7 mouse cellular contexts compared by ENCODE assay signal in genomic region chr1:157412454-157413369, GRCm38 (mm10). TPM values are rescaled to one million over a fixed set of nuclear protein-coding genes. Genes with fewer than 3 reads are reported as not detected.
DNase-seq lines count a peak whose midpoint lies in the region; ATAC-seq lines count a peak whose summit lies in the region.

Gene Rasal2, minus strand, starts transcription at chr1:157412595.

- H3K4me2 ChIP-seq in embryonic facial prominence, embryonic 12.5 days (replicated peaks), result peak within 1 kb of the TSS; percentile 85
- H3K4me2 ChIP-seq in limb, embryonic 11.5 days (ENCODE audit: low read depth, severe bottlenecking), result peak within 1 kb of the TSS; percentile 81
- peak within 1 kb of the TSS; percentile 79 for H3K4me2 ChIP-seq in midbrain, embryonic 14.5 days (ENCODE audit: low read length)

- H3K9ac ChIP-seq in embryonic facial prominence, embryonic 12.5 days, result peak within 1 kb of the TSS; percentile 88
- peak within 1 kb of the TSS; percentile 75 for H3K9ac ChIP-seq in limb, embryonic 11.5 days (ENCODE audit: low read length)
- H3K9ac ChIP-seq in midbrain, embryonic 14.5 days (replicated peaks; ENCODE audit: low read length), result peak within 1 kb of the TSS; percentile 87

- no peaks in the 10 kb centered on the region for H3K27me3 ChIP-seq in embryonic facial prominence, embryonic 12.5 days
- no peaks in the 10 kb centered on the region for H3K27me3 ChIP-seq in limb, embryonic 11.5 days (ENCODE audit: control insufficient read depth, insufficient read depth, low read length)
- H3K27me3 ChIP-seq in midbrain, embryonic 14.5 days (ENCODE audit: control insufficient read depth, insufficient read depth, low read length), result no peaks in the 10 kb centered on the region

- peaks cover 11% of the 10 kb centered on the region; the same call in 1 of the 2 replicates for H3K4me1 ChIP-seq in embryonic facial prominence, embryonic 12.5 days
- peaks cover 3% of the 10 kb centered on the region; the same call in 1 of the 2 replicates for H3K4me1 ChIP-seq in limb, embryonic 11.5 days (ENCODE audit: control insufficient read depth, insufficient read depth, low read length)
- peaks cover 22% of the 10 kb centered on the region for H3K4me1 ChIP-seq in midbrain, embryonic 14.5 days (ENCODE audit: control insufficient read depth, insufficient read depth, low read length)

- WGBS in embryonic facial prominence, embryonic 12.5 days, result under 1% methylated on average over 62 of the region's 62 CpGs
- under 1% methylated on average over 62 of the region's 62 CpGs for WGBS in limb, embryonic 11.5 days
- under 1% methylated on average over 62 of the region's 62 CpGs for WGBS in midbrain, embryonic 14.5 days

- peak within 1 kb of the TSS; percentile 95 for H3K27ac ChIP-seq in embryonic facial prominence, embryonic 12.5 days
- H3K27ac ChIP-seq in limb, embryonic 11.5 days (replicated peaks; ENCODE audit: low read depth, low read length), result peak within 1 kb of the TSS; percentile 85
- peak within 1 kb of the TSS; percentile 96 for H3K27ac ChIP-seq in midbrain, embryonic 14.5 days (replicated peaks; ENCODE audit: low read depth, low read length)

- no peaks in the 10 kb centered on the region for H3K9me3 ChIP-seq in embryonic facial prominence, embryonic 12.5 days
- H3K9me3 ChIP-seq in limb, embryonic 11.5 days (ENCODE audit: control insufficient read depth, low read length), result no peaks in the 10 kb centered on the region
- no peaks in the 10 kb centered on the region for H3K9me3 ChIP-seq in midbrain, embryonic 14.5 days (ENCODE audit: control insufficient read depth, low read length)

- H3K4me3 ChIP-seq in embryonic facial prominence, embryonic 12.5 days, result peak within 1 kb of the TSS; percentile 95
- H3K4me3 ChIP-seq in limb, embryonic 11.5 days (ENCODE audit: low read depth, low read length), result peak within 1 kb of the TSS; percentile 48
- peak within 1 kb of the TSS; percentile 93 for H3K4me3 ChIP-seq in midbrain, embryonic 14.5 days (replicated peaks; ENCODE audit: low read depth, low read length)

- peak; percentile 96 for DNase-seq in adrenal gland, postnatal 25 days
- DNase-seq in heart, adult 11 months, result peak; percentile 100
- DNase-seq in kidney, adult 18-20 months, result peak; percentile 96
- peak; percentile 97 for DNase-seq in limb, embryonic 11.5 days (ENCODE audit: low spot score)
- DNase-seq in midbrain, embryonic 14.5 days, result peak; percentile 99
- peak; percentile 79 to 88 for DNase-seq in spleen, adult 18-20 months

- peak; percentile 98 for ATAC-seq in embryonic facial prominence, embryonic 12.5 days (ENCODE audit: insufficient number of reproducible peaks, insufficient read depth, low FRiP score, low TSS enrichment)
- peak; percentile 96 for ATAC-seq in limb, embryonic 11.5 days (ENCODE audit: insufficient number of reproducible peaks, low FRiP score, low TSS enrichment, low read depth)
- ATAC-seq in midbrain, embryonic 14.5 days (ENCODE audit: low FRiP score, low TSS enrichment), result peak; percentile 96

- H3K36me3 ChIP-seq in embryonic facial prominence, embryonic 12.5 days, result no peaks in the 10 kb centered on the region
- H3K36me3 ChIP-seq in limb, embryonic 11.5 days (ENCODE audit: control insufficient read depth, insufficient read depth, low read length), result no peaks in the 10 kb centered on the region
- H3K36me3 ChIP-seq in midbrain, embryonic 14.5 days (ENCODE audit: control insufficient read depth, insufficient read depth, low read length), result 0 out of 2 replicates have a peak, but pooled peaks cover 6% of the 10 kb centered on the region

RNA-seq across cellular contexts. Expression of gene Rasal2, which starts in this region (rescaled TPM):
- total RNA-seq in adrenal gland, postnatal 25 days (2021), result 14.5 and 16.9 TPM in 2 replicates
- polyA plus RNA-seq in embryonic facial prominence, embryonic 12.5 days (2016; fragmentation: Nextera tagmentation; extraction: Ambion mirVana), result 15.8 and 16.2 TPM in 2 replicates
- polyA plus RNA-seq in limb, embryonic 11.5 days (2014; fragmentation: Nextera tagmentation; extraction: Ambion mirVana), result 7.0 and 8.0 TPM in 2 replicates
- 48.8 and 64.2 TPM in 2 replicates for polyA plus RNA-seq in midbrain, embryonic 14.5 days (2014; fragmentation: Nextera tagmentation; extraction: Ambion mirVana)

Comparison
In these comparisons a context has a peak if more than half of its experiments do, and no peak if none do; other contexts are left out.
1. Peak in every context shown above with its lines: DNase-seq, ATAC-seq, H3K4me3 ChIP-seq and H3K27ac ChIP-seq.